Mouse (Mus musculus) liver, embryonic 13.5 days (tissue): Measurements from ENCODE around the gene Atrx. TPM values are rescaled to one million over a fixed set of nuclear protein-coding genes. Genes with fewer than 3 reads are reported as not detected.
"Not testable (repeated sequence)": the region's sequence is repeated elsewhere in the genome, so short reads cannot be mapped to it uniquely, and the experiment has no call there.

Experiments
- ATAC-seq: fragments of 200-750 bp; cut with Nextera tagmentation; 2 replicates; pipeline ENCODE4 v1.8.0; 2017; ENCODE audit warnings: low read depth, mild to moderate bottlenecking, moderate number of reproducible peaks, moderate library complexity
- DNase-seq: peaks from one replicate; pipeline ENCODE4 v3.0.0; 2022
- H3K27ac ChIP-seq: fragments of 300-500 bp; sonication (generic); 2 replicates; pipeline ENCODE4 v1.5.1; 2015; ENCODE audit warnings: moderate library complexity, mild to moderate bottlenecking, inconsistent platforms
- H3K27me3 ChIP-seq: fragments of 300-500 bp; sonication (generic); 2 replicates; pipeline ENCODE4 v1.6.1; 2015; ENCODE audit warnings: mild to moderate bottlenecking, inconsistent platforms
- H3K36me3 ChIP-seq: fragments of 300-500 bp; sonication (generic); 2 replicates; pipeline ENCODE4 v1.6.1; 2015; ENCODE audit warnings: mild to moderate bottlenecking, inconsistent platforms
- H3K4me1 ChIP-seq: fragments of 300-500 bp; sonication (generic); replicated peaks from 2 replicates; pipeline ENCODE4 v1.6.1; 2015; ENCODE audit warnings: inconsistent platforms
- H3K4me2 ChIP-seq: fragments of 300-500 bp; sonication (generic); 2 replicates; pipeline ENCODE4 v1.6.1; 2015; ENCODE audit warnings: inconsistent platforms, mild to moderate bottlenecking, moderate library complexity
- H3K4me3 ChIP-seq: fragments of 300-500 bp; sonication (generic); replicated peaks from 2 replicates; pipeline ENCODE4 v1.5.1; 2015; ENCODE audit warnings: mild to moderate bottlenecking, inconsistent platforms
- H3K9ac ChIP-seq: fragments of 300-500 bp; sonication (generic); 2 replicates; pipeline ENCODE4 v1.6.1; 2015; ENCODE audit warnings: mild to moderate bottlenecking, inconsistent platforms
- H3K9me3 ChIP-seq: fragments of 300-500 bp; sonication (generic); replicated peaks from 2 replicates; pipeline ENCODE4 v1.6.1; 2016; ENCODE audit warnings: inconsistent platforms
- WGBS: fragments of 180-500 bp; shearing (Covaris S2); methylation state at CpG from one replicate; pipeline ENCODE4 v1.1.7; 2015; ENCODE audit not compliant: insufficient replicate concordance; 5-methylcytosine and 5-hydroxymethylcytosine counted together
- polyA plus RNA-seq: library from polyadenylated mRNA; unstranded; fragments of >200 nt; fragmentation: Nextera tagmentation; extraction: Ambion mirVana; gene quantifications from 2 replicates; pipeline ENCODE4 v1.2.1, GENCODE M21; 2015

Atrx gene
- polyA plus RNA-seq, 1 experiment from 2014 or later, result 51.5 TPM

GRCm38 (mm10) chrX:105924326-105925070 is 4.7 kb downstream of the Atrx start:
- 76% methylated on average over 5 of the region's 5 CpGs for whole genome bisulfite sequencing
- H3K36me3 ChIP-seq, result 0 out of 2 replicates have a peak, but pooled peaks cover 6% of the 10 kb centered on the region
- DNase-seq (no peak), ATAC-seq (no peak)
- no peak overlapping the region for H3K9ac ChIP-seq
- no peaks in the 10 kb centered on the region for H3K27me3 ChIP-seq
- peaks cover 18% of the 10 kb centered on the region for H3K4me1 ChIP-seq
- no peak overlapping the region for H3K27ac ChIP-seq
- no peaks in the 10 kb centered on the region for H3K9me3 ChIP-seq
- no peak overlapping the region for H3K4me3 ChIP-seq
- H3K4me2 ChIP-seq, result no peak overlapping the region

- WGBS, result no CpG with 5 or more reads among the region's 1 CpGs
- no peaks in the 10 kb centered on the region for H3K9me3 ChIP-seq
- H3K27me3 ChIP-seq, result no peaks in the 10 kb centered on the region
- ATAC-seq (no peak), DNase-seq (no peak)
- H3K27ac ChIP-seq, result no peak overlapping the region
- peaks cover 18% of the 10 kb centered on the region for H3K4me1 ChIP-seq
- H3K9ac ChIP-seq, result no peak overlapping the region
- H3K36me3 ChIP-seq, result 0 out of 2 replicates have a peak, but pooled peaks cover 6% of the 10 kb centered on the region
- H3K4me2 ChIP-seq, result no peak overlapping the region
- H3K4me3 ChIP-seq, result no peak overlapping the region
These were observed 5.3 kb downstream of the Atrx start for GRCm38 (mm10) chrX:105923896-105924295.

- H3K9ac ChIP-seq, H3K27ac ChIP-seq, ATAC-seq, H3K27me3 ChIP-seq, H3K4me2 ChIP-seq, DNase-seq, H3K36me3 ChIP-seq, H3K4me3 ChIP-seq, H3K9me3 ChIP-seq: not testable (repeated sequence)
- 61% methylated on average over 7 of the region's 7 CpGs for WGBS
- H3K4me1 ChIP-seq, result peaks cover 18% of the 10 kb centered on the region
These were observed 6.2 kb downstream of the Atrx start for GRCm38 (mm10) chrX:105922986-105923385.

- H3K9me3 ChIP-seq, result no peaks in the 10 kb centered on the region
- peaks cover 7% of the 10 kb centered on the region for H3K4me1 ChIP-seq
- no peak overlapping the region for H3K27ac ChIP-seq
- 74% methylated on average over 2 of the region's 2 CpGs for WGBS
- no peak overlapping the region for H3K4me3 ChIP-seq
- H3K27me3 ChIP-seq, result no peaks in the 10 kb centered on the region
- DNase-seq (peak; percentile 21), ATAC-seq (no peak)
- no peak overlapping the region for H3K9ac ChIP-seq
- H3K36me3 ChIP-seq, result 0 out of 2 replicates have a peak, but pooled peaks cover 6% of the 10 kb centered on the region
- H3K4me2 ChIP-seq, result no peak overlapping the region
These were observed 7.8 kb downstream of the Atrx start for GRCm38 (mm10) chrX:105921421-105921820.

- no peak for DNase-seq
- Histone ChIP-seq H3K9me3 (no peaks in the 10 kb centered on the region), H3K4me3 (no peak overlapping the region), H3K9ac (no peak overlapping the region), H3K36me3 (no peaks in the 10 kb centered on the region), H3K4me2 (no peak overlapping the region), H3K27ac (no peak overlapping the region), H3K4me1 (peaks cover 5% of the 10 kb centered on the region; the same call in 1 of the 2 replicates), H3K27me3 (no peaks in the 10 kb centered on the region)
- no peak for ATAC-seq
- 48% methylated on average over 3 of the region's 3 CpGs for WGBS
These were observed 17.5 kb downstream of the Atrx start for GRCm38 (mm10) chrX:105911728-105912127.

- H3K27ac ChIP-seq, result no peak overlapping the region
- DNase-seq, result no peak
These were observed 27.6 kb downstream of the Atrx start for GRCm38 (mm10) chrX:105901611-105902010.

GRCm38 (mm10) chrX:105886921-105887320 is 42.3 kb downstream of the Atrx start:
- Histone ChIP-seq H3K9me3 (no peaks in the 10 kb centered on the region), H3K9ac (no peak overlapping the region), H3K4me3 (no peak overlapping the region), H3K27me3 (no peaks in the 10 kb centered on the region), H3K36me3 (0 out of 2 replicates have a peak, but pooled peaks cover 2% of the 10 kb centered on the region), H3K4me1 (no peaks in the 10 kb centered on the region), H3K4me2 (no peak overlapping the region), H3K27ac (no peak overlapping the region)
- DNase-seq, result no peak
- no peak for ATAC-seq
- WGBS, result 70% methylated on average over 2 of the region's 2 CpGs

More at GRCm38 (mm10) chrX:105901611-105902010, 27.6 kb downstream of the Atrx start:
- WGBS, result 70% methylated on average over 1 of the region's 1 CpGs
- no peak for ATAC-seq
- no peaks in the 10 kb centered on the region for H3K27me3 ChIP-seq
- H3K9me3 ChIP-seq, result no peaks in the 10 kb centered on the region
- H3K4me2 ChIP-seq, result no peak overlapping the region
- H3K4me3 ChIP-seq, result no peak overlapping the region
- H3K36me3 ChIP-seq, result 0 out of 2 replicates have a peak, but pooled peaks cover 2% of the 10 kb centered on the region
- no peaks in the 10 kb centered on the region for H3K4me1 ChIP-seq
- no peak overlapping the region for H3K9ac ChIP-seq

GRCm38 (mm10) chrX:105864367-105864766 is 64.8 kb downstream of the Atrx start:
- no peak overlapping the region for H3K4me3 ChIP-seq
- no peak overlapping the region for H3K27ac ChIP-seq
- no peak overlapping the region for H3K4me2 ChIP-seq
- H3K4me1 ChIP-seq, result no peaks in the 10 kb centered on the region
- 75% methylated on average over 5 of the region's 5 CpGs for WGBS
- H3K36me3 ChIP-seq, result peaks cover 9% of the 10 kb centered on the region; the same call in 1 of the 2 replicates
- ATAC-seq, result no peak
- DNase-seq, result no peak
- no peaks in the 10 kb centered on the region for H3K27me3 ChIP-seq
- H3K9ac ChIP-seq, result no peak overlapping the region
- H3K9me3 ChIP-seq, result no peaks in the 10 kb centered on the region

GRCm38 (mm10) chrX:105824462-105824861 is 104.7 kb downstream of the Atrx start:
- H3K4me2 ChIP-seq, result no peak overlapping the region
- H3K4me3 ChIP-seq, result no peak overlapping the region
- H3K36me3 ChIP-seq, result peaks cover 28% of the 10 kb centered on the region
- no peaks in the 10 kb centered on the region for H3K27me3 ChIP-seq
- H3K9ac ChIP-seq, result no peak overlapping the region
- DNase-seq (no peak), ATAC-seq (no peak)
- no peaks in the 10 kb centered on the region for H3K4me1 ChIP-seq
- H3K9me3 ChIP-seq, result no peaks in the 10 kb centered on the region
- 39% methylated on average over 5 of the region's 5 CpGs for WGBS
- no peak overlapping the region for H3K27ac ChIP-seq

GRCm38 (mm10) chrX:105794806-105795403 is 134.3 kb downstream of the Atrx start:
- no peak overlapping the region for H3K9ac ChIP-seq
- DNase-seq (no peak), ATAC-seq (no peak)
- no peak overlapping the region for H3K4me3 ChIP-seq
- no peaks in the 10 kb centered on the region for H3K9me3 ChIP-seq
- H3K27me3 ChIP-seq, result no peaks in the 10 kb centered on the region
- no peak overlapping the region for H3K27ac ChIP-seq
- no peaks in the 10 kb centered on the region for H3K36me3 ChIP-seq
- H3K4me1 ChIP-seq, result no peaks in the 10 kb centered on the region
- 56% methylated on average over 8 of the region's 8 CpGs for WGBS
- no peak overlapping the region for H3K4me2 ChIP-seq

GRCm38 (mm10) chrX:105773281-105773680 is 155.9 kb downstream of the Atrx start:
- Histone ChIP-seq H3K9me3 (no peaks in the 10 kb centered on the region), H3K36me3 (no peaks in the 10 kb centered on the region), H3K27ac (no peak overlapping the region), H3K9ac (no peak overlapping the region), H3K4me1 (no peaks in the 10 kb centered on the region), H3K27me3 (no peaks in the 10 kb centered on the region; the same call in 1 of the 2 replicates), H3K4me2 (no peak overlapping the region), H3K4me3 (no peak overlapping the region)
- ATAC-seq (no peak), DNase-seq (no peak)
- 58% methylated on average over 5 of the region's 5 CpGs for WGBS
